Mouse (Mus musculus) heart, embryonic 14.5 days (tissue): ENCODE data around the gene Dhcr24. TPM values are rescaled to one million over a fixed set of nuclear protein-coding genes. Genes with fewer than 3 reads are reported as not detected.
A peak's percentile ranks its signal among the peaks of the same experiment; 100 is the strongest.

Experiments
- ATAC-seq: fragments of 200-750 bp; cut with Nextera tagmentation; 2 replicates; pipeline ENCODE4 v1.8.0; 2017; ENCODE audit warnings: low read depth, moderate TSS enrichment; ENCODE audit not compliant: insufficient number of reproducible peaks, insufficient read depth, low FRiP score
- H3K27ac ChIP-seq, 2 experiments: fragments of 200-500 bp in 1 of 2; fragments of 300-500 bp in 1 of 2; sonication (generic) in 1 of 2; replicated peaks in 1 of 2; 2 replicates each; pipeline ENCODE4 v1.5.1; 2012 to 2014; ENCODE audit warnings: low read depth in 2 of 2, low read length in 2 of 2, control low read depth in 1 of 2, mild to moderate bottlenecking in 1 of 2, mixed read lengths in 1 of 2; ENCODE audit not compliant: control insufficient read depth in 1 of 2, insufficient read depth in 1 of 2
- H3K27me3 ChIP-seq: fragments of 300-500 bp; sonication (generic); 2 replicates; pipeline ENCODE4 v1.6.1; 2014; ENCODE audit warnings: mild to moderate bottlenecking, low read length, control low read depth; ENCODE audit not compliant: control insufficient read depth, insufficient read depth
- H3K36me3 ChIP-seq: fragments of 300-500 bp; sonication (generic); 2 replicates; pipeline ENCODE4 v1.6.1; 2014; ENCODE audit warnings: mild to moderate bottlenecking, control low read depth, low read length, mixed read lengths; ENCODE audit not compliant: control insufficient read depth, insufficient read depth
- H3K4me1 ChIP-seq, 2 experiments: fragments of 200-500 bp in 1 of 2; fragments of 300-500 bp in 1 of 2; sonication (generic) in 1 of 2; 2 replicates each; pipeline ENCODE4 v1.6.1; 2012 to 2014; ENCODE audit warnings: low read length in 2 of 2, control low read depth in 1 of 2, mixed read lengths in 1 of 2; ENCODE audit not compliant: control insufficient read depth in 2 of 2, insufficient read depth in 2 of 2
- H3K4me2 ChIP-seq: fragments of 300-500 bp; sonication (generic); 2 replicates; pipeline ENCODE4 v1.6.1; 2014; ENCODE audit warnings: mild to moderate bottlenecking, low read length
- H3K4me3 ChIP-seq, 2 experiments: fragments of 200-500 bp in 1 of 2; fragments of 300-500 bp in 1 of 2; sonication (generic) in 1 of 2; 2 replicates each; pipeline ENCODE4 v1.5.1; 2012 to 2014; ENCODE audit warnings: low read length in 2 of 2, mild to moderate bottlenecking in 2 of 2, control low read depth in 1 of 2, low read depth in 1 of 2, moderate library complexity in 1 of 2; ENCODE audit not compliant: control insufficient read depth in 1 of 2, insufficient read depth in 1 of 2
- H3K9ac ChIP-seq: fragments of 300-500 bp; sonication (generic); 2 replicates; pipeline ENCODE4 v1.6.1; 2014; ENCODE audit warnings: mild to moderate bottlenecking, low read length
- H3K9me3 ChIP-seq: fragments of 300-500 bp; sonication (generic); 2 replicates; pipeline ENCODE4 v1.6.1; 2016; ENCODE audit warnings: low read length, control low read depth; ENCODE audit not compliant: control insufficient read depth
- WGBS: fragments of 180-500 bp; shearing (Covaris S2); extraction: QIAGEN DNeasy Blood & Tissue Kit; methylation state at CpG from one replicate; pipeline ENCODE4 v1.1.7; 2014; 5-methylcytosine and 5-hydroxymethylcytosine counted together
- polyA plus RNA-seq: library from polyadenylated mRNA; unstranded; fragments of >200 nt; fragmentation: Nextera tagmentation; extraction: Ambion mirVana; gene quantifications from 2 replicates; pipeline ENCODE4 v1.2.1, GENCODE M21; 2014

The Dhcr24 gene
- polyA plus RNA-seq, 1 experiment from 2014 or later = 10.4 TPM

DNA sequence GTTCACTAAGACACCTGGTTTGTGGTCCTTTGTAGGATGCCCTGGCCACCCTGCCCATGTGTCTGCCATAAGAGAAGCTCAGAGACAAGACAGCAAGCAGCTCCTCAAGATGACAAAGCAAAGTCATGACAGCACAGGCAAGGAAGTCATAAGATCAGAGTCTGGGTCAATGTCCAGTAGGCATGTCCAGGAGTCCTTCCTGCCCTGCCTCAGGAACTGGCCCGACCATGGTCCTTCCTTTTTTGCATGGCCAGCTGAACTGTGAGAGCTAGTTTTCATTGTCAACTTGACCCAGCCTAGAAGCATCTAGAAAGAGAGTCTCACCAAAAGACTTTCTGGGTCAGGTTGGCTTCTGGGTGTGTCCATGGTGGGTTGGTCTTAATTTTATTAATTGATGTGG, 47.1 kb downstream of the Dhcr24 start:
- H3K36me3 ChIP-seq = no peaks in the 10 kb centered on the region
- 89% methylated on average over 1 of the region's 1 CpGs for WGBS
- no peak for ATAC-seq
- no peak overlapping the region for H3K27ac ChIP-seq
- no peak overlapping the region for H3K4me3 ChIP-seq
- no peak overlapping the region for H3K9ac ChIP-seq
- no peak overlapping the region for H3K4me2 ChIP-seq
- H3K4me1 ChIP-seq = peaks cover 0 to 2% of the 10 kb centered on the region in 2 experiments; a peak in 1 of 4 replicates
- no peaks in the 10 kb centered on the region for H3K9me3 ChIP-seq
- H3K27me3 ChIP-seq = no peaks in the 10 kb centered on the region

DNA sequence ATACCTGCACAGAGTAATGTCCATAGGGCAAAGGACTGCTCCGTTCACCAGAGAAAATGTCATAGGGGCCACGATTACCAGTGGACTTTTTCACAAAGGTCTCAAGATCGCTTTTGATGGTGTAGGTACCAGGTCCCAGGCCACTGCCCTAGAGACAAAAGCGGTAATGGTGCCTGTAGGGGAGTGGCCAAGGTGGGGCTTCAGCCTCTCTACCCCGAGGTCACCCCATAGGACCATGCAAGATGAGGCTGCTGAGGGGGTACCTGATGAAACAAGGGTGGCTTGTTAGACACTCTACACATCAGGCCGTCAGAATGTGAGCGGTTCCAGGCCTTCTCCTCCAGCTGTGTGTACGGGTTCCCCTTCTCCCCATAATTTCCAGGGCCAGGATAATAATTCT, 52.3 kb downstream of the Dhcr24 start:
- Histone ChIP-seq H3K4me1 (no peaks in the 10 kb centered on the region), H3K36me3 (no peaks in the 10 kb centered on the region), H3K4me2 (no peak overlapping the region), H3K4me3 (no peak overlapping the region), H3K27me3 (peaks cover 21% of the 10 kb centered on the region; the same call in 1 of the 2 replicates), H3K9me3 (no peaks in the 10 kb centered on the region), H3K9ac (no peak overlapping the region), H3K27ac (no peak overlapping the region)
- 67% methylated on average over 8 of the region's 8 CpGs for WGBS
- ATAC-seq = no peak

DNA sequence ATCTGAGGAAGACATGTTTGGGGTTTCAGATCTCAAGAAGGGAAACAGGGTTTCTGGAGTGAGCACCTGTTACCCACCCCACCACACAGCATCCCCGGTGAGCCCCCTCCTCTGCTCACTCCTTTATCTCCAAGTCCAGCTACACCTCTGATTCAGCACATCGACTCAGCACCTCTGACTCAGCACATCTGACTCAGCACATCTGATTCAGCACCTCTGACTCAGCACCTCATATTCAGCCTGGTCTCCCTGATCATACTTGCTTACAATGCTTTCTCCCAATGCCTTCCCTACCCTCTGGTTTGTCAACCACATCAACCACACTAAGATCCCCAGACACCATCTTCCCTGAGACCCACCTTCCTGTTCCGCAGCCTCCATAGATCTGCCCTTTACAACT, 52.7 kb downstream of the Dhcr24 start:
- Histone ChIP-seq H3K9me3 (no peaks in the 10 kb centered on the region), H3K27me3 (peaks cover 21% of the 10 kb centered on the region; the same call in 1 of the 2 replicates), H3K9ac (no peak overlapping the region), H3K4me1 (no peaks in the 10 kb centered on the region), H3K36me3 (no peaks in the 10 kb centered on the region), H3K4me3 (no peak overlapping the region), H3K27ac (no peak overlapping the region), H3K4me2 (no peak overlapping the region)
- 63% methylated on average over 3 of the region's 3 CpGs for WGBS
- ATAC-seq = no peak

GRCm38 (mm10) chr4:106614180-106614797, 53.5 kb downstream of the Dhcr24 start:
- WGBS = 43% methylated on average over 7 of the region's 7 CpGs
- no peak overlapping the region for H3K4me2 ChIP-seq
- H3K9me3 ChIP-seq = no peaks in the 10 kb centered on the region
- H3K27me3 ChIP-seq = peaks cover 25% of the 10 kb centered on the region; the same call in 1 of the 2 replicates
- no peak overlapping the region for H3K4me3 ChIP-seq
- H3K4me1 ChIP-seq = no peaks in the 10 kb centered on the region
- H3K27ac ChIP-seq = no peak overlapping the region
- no peaks in the 10 kb centered on the region for H3K36me3 ChIP-seq
- ATAC-seq = peak; percentile 52; the same call in 1 of the 2 replicates
- H3K9ac ChIP-seq = no peak overlapping the region

DNA sequence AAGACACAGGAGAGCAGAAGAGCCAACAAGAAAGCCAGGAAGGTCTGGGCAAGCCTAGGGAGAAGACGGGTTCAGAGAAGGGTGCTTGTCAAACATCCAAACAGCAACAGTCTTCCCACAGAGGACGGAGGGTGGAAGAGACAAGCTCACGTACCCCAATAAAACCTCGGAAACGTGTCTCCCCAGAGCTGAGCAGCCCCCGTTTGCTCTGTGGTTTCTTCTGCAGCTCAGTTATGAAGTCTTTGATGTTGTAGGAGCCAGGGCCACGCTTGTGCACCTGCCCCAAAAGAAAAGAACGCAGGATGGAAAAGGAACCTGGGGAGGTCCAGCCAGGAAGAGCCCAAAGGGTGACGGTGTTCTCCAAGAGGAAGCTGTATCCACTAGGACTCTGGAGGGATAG, 54.0 kb downstream of the Dhcr24 start:
- ATAC-seq = no peak
- Histone ChIP-seq H3K36me3 (no peaks in the 10 kb centered on the region), H3K4me1 (no peaks in the 10 kb centered on the region), H3K9ac (no peak overlapping the region), H3K9me3 (no peaks in the 10 kb centered on the region), H3K4me2 (no peak overlapping the region), H3K27me3 (peaks cover 25% of the 10 kb centered on the region; the same call in 1 of the 2 replicates), H3K4me3 (no peak overlapping the region), H3K27ac (no peak overlapping the region)
- WGBS = 68% methylated on average over 9 of the region's 9 CpGs

- Histone ChIP-seq H3K4me3 (no peak overlapping the region), H3K36me3 (no peaks in the 10 kb centered on the region), H3K27me3 (peaks cover 25% of the 10 kb centered on the region; the same call in 1 of the 2 replicates), H3K27ac (no peak overlapping the region), H3K9ac (no peak overlapping the region), H3K9me3 (no peaks in the 10 kb centered on the region), H3K4me2 (no peak overlapping the region), H3K4me1 (no peaks in the 10 kb centered on the region)
- no peak for ATAC-seq
- WGBS = 68% methylated on average over 12 of the region's 12 CpGs
Observed at GRCm38 (mm10) chr4:106615637-106616036, 54.8 kb downstream of the Dhcr24 start.

DNA sequence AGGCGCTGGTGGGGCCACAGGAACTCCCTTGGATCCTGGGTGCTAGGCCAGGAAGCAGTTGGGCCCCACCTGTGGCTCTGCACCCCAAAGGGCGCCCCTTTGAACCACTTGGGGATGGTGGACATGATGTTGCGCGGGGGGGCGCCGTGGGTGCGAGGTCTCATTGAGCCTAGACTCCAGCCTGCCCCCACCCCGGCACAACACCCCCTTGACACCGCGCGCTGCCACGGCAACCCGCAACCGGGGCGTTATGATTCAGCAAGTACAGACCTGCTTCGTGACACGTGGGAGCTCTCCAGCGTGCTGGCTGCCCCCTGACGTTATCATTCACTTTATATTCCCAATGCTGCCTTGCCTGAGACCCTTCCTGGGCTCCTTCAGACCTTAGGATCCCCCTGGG, 56.2 kb downstream of the Dhcr24 start, which contains the start of gene Lexm:
Gene Lexm (minus strand): TSS at position 186 of the 400 bp plus-strand sequence.
- H3K36me3 ChIP-seq = no peaks in the 10 kb centered on the region
- no peak within 1 kb of the TSS for H3K9ac ChIP-seq
- peak within 1 kb of the TSS; percentile 32; the same call in 1 of the 2 replicates for H3K4me2 ChIP-seq
- under 1% methylated on average over 17 of the region's 19 CpGs for WGBS
- H3K27me3 ChIP-seq = peaks cover 38% of the 10 kb centered on the region
- H3K27ac ChIP-seq = no peak within 1 kb of the TSS
- H3K9me3 ChIP-seq = no peaks in the 10 kb centered on the region
- ATAC-seq = no peak
- no peak within 1 kb of the TSS for H3K4me3 ChIP-seq
- H3K4me1 ChIP-seq = no peaks in the 10 kb centered on the region

DNA sequence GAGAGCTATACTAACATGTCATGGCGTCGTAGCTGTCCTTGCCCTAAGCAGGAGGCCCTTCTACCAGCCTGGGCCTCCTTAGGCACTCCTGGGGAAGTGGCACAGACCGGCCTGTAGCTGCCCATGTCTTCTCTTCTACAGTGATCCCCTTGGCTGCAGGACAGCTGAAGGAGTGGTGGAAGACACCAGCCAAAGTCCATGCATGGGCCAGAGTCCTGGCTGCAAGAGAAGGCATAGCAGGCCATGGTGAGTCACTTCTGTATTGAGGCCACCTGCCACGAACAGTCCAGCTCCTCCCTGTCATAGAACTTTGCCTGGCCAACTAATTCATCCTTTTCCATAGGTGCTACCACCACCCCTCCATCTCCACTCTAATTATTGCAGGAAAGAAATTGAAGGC, 58.1 kb downstream of the Dhcr24 start:
- Histone ChIP-seq H3K27ac (no peak overlapping the region), H3K27me3 (peaks cover 57% of the 10 kb centered on the region), H3K9me3 (no peaks in the 10 kb centered on the region), H3K4me3 (no peak overlapping the region), H3K4me1 (no peaks in the 10 kb centered on the region), H3K4me2 (no peak overlapping the region), H3K36me3 (no peaks in the 10 kb centered on the region), H3K9ac (no peak overlapping the region)
- no peak for ATAC-seq
- 77% methylated on average over 4 of the region's 4 CpGs for WGBS
